Mouse (Mus musculus) embryonic facial prominence, embryonic 14.5 days (tissue): ENCODE results near the gene Pdpk1. TPM values are rescaled to one million over a fixed set of nuclear protein-coding genes. Genes with fewer than 3 reads are reported as not detected.

Source experiments
- ATAC-seq: fragments of 200-750 bp; cut with Nextera tagmentation; 2 replicates; pipeline ENCODE4 v1.8.0; 2017; ENCODE audit warnings: low read depth, moderate number of reproducible peaks, moderate TSS enrichment
- DNase-seq: peaks from one replicate; pipeline ENCODE4 v3.0.0-alpha.2; 2015; ENCODE audit warnings: low spot score
- H3K27ac ChIP-seq: fragments of 300-500 bp; sonication (generic); replicated peaks from 2 replicates; pipeline ENCODE4 v1.5.1; 2014; ENCODE audit warnings: low read depth, mild to moderate bottlenecking, low read length, moderate library complexity
- H3K27me3 ChIP-seq: fragments of 300-500 bp; sonication (generic); replicated peaks from 2 replicates; pipeline ENCODE4 v1.6.1; 2014; ENCODE audit warnings: low read length; ENCODE audit not compliant: control insufficient read depth, insufficient read depth
- H3K36me3 ChIP-seq: fragments of 300-500 bp; sonication (generic); 2 replicates; pipeline ENCODE4 v1.6.1; 2014; ENCODE audit warnings: low read length, mixed read lengths; ENCODE audit not compliant: control insufficient read depth, insufficient read depth
- H3K4me1 ChIP-seq: fragments of 300-500 bp; sonication (generic); 2 replicates; pipeline ENCODE4 v1.6.1; 2014; ENCODE audit warnings: antibody characterized with exemption, low read length; ENCODE audit not compliant: control insufficient read depth, insufficient read depth
- H3K4me2 ChIP-seq: fragments of 300-500 bp; sonication (generic); 2 replicates; pipeline ENCODE4 v1.6.1; 2014; ENCODE audit warnings: low read depth, mild to moderate bottlenecking, low read length, moderate library complexity, mixed read lengths
- H3K4me3 ChIP-seq: fragments of 300-500 bp; sonication (generic); 2 replicates; pipeline ENCODE4 v1.5.1; 2014; ENCODE audit warnings: low read depth, mild to moderate bottlenecking, low read length
- H3K9ac ChIP-seq: fragments of 300-500 bp; sonication (generic); 2 replicates; pipeline ENCODE4 v1.6.1; 2014; ENCODE audit warnings: low read depth, mild to moderate bottlenecking, low read length, moderate library complexity, mixed read lengths
- H3K9me3 ChIP-seq: fragments of 300-500 bp; sonication (generic); 2 replicates; pipeline ENCODE4 v1.6.1; 2016; ENCODE audit warnings: low read length; ENCODE audit not compliant: control insufficient read depth
- WGBS: fragments of 180-500 bp; shearing (Covaris S2); extraction: QIAGEN DNeasy Blood & Tissue Kit; methylation state at CpG from one replicate; pipeline ENCODE4 v1.1.7; 2014; 5-methylcytosine and 5-hydroxymethylcytosine counted together
- polyA plus RNA-seq: library from polyadenylated mRNA; unstranded; fragments of >200 nt; fragmentation: Nextera tagmentation; extraction: Ambion mirVana; gene quantifications from 2 replicates; pipeline ENCODE4 v1.2.1, GENCODE M21; 2014

The Pdpk1 gene
- polyA plus RNA-seq, 1 experiment from 2014 or later: 46.3 TPM

DNA sequence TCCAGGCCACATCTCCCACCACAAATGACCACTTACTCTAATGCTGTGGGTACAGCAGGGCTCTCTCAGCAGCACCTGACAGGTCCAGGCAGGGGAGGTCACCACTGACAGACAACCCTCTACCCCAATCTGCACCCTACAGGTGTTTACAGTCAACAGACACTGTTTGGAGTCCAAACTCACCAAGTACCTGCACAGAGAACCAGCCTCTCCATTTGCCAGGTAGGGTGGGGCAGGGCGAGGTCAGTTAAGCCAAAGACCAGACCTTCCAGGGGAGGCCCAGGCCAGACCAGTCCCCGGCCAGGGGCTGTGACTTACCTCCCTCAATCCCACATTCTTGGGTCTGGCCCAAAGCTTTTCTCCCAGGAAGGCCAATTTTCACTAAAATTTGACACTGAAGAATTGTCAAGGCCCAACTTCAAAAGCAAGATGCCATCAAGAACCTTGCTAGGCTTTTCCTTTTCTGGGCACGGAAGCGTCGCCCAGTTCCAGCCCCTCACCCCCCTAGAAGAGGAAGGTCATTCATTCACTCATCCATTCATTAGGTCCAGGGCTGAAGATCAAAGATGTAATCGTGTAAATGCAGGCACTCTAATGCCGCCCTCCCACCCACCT lies 17.3 kb upstream of the Pdpk1 start:
- 59% methylated on average over 7 of the region's 7 CpGs for WGBS
- H3K36me3 ChIP-seq: peaks cover 22% of the 10 kb centered on the region
- no peaks in the 10 kb centered on the region for H3K27me3 ChIP-seq
- H3K4me3 ChIP-seq: peak overlapping the region; percentile 86
- no peaks in the 10 kb centered on the region for H3K9me3 ChIP-seq
- H3K4me2 ChIP-seq: peak overlapping the region; percentile 85
- ATAC-seq (no peak), DNase-seq (no peak)
- H3K9ac ChIP-seq: peak overlapping the region; percentile 85
- peak overlapping the region; percentile 96; the same call in 1 of the 2 replicates for H3K27ac ChIP-seq
- H3K4me1 ChIP-seq: peaks cover 6% of the 10 kb centered on the region

DNA sequence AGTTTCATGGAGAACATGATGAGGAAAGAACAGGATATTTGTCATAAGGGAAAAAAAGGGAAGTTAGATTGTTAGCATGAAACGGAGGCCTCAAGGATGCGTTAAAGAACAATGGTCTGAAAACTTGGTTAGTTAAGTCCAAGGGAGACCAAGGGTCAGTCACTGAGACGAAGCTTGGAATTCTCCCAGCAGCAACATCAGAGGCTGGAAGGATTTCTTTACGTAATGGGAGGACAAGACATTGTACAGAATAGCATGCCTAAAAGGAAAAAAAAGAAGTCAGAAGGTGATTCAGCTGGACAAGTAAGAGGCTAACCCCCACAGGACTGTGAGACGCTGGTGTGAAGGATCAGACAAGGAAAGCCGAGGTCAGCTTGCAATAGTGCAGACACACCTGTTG lies 16.4 kb upstream of the Pdpk1 start:
- Histone ChIP-seq H3K9ac (no peak overlapping the region), H3K4me2 (peak overlapping the region; percentile 85; the same call in 1 of the 2 replicates), H3K36me3 (peaks cover 22% of the 10 kb centered on the region), H3K27me3 (no peaks in the 10 kb centered on the region), H3K9me3 (no peaks in the 10 kb centered on the region), H3K4me1 (peaks cover 12% of the 10 kb centered on the region), H3K27ac (no peak overlapping the region), H3K4me3 (0 out of 2 replicates have a peak overlapping the region, but pooled peaks have one; percentile 86)
- 86% methylated on average over 6 of the region's 6 CpGs for WGBS
- DNase-seq (no peak), ATAC-seq (no peak)

DNA sequence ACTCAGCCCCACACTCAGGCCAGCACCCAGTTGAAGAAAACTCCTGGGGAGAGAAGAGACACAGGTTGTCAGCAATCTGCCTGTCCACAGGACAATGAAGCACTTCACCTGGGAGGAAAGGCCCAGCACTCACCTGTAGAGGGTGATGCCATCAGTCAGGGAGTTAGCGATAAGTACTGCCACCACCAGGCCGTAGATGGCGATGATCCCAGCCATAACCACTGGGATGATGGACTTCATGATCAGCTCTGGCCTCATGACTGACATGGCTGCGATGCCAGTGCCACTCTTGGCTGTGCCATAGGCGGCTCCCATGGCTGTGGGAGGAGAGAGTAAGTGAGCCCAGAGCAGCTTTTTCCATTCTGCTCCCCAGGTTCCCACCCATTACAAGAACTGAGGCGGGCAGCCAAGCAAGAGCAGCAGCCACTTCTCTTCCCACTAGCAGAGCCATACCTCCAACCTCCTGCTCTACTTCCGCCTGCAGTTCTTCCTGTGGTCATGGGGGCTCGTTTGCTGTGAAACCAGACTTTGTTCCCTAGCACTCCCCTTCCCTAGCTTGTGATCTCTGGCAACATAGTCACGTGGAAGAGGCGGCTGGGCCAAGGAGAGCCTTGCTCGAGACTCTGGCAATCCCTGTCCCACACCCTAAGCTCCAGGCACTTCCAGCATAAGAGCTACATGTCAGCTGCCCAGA lies 14.0 kb upstream of the Pdpk1 start:
- WGBS: 79% methylated on average over 7 of the region's 11 CpGs
- Histone ChIP-seq H3K9ac (no peak overlapping the region), H3K27ac (no peak overlapping the region), H3K4me1 (peaks cover 12% of the 10 kb centered on the region), H3K4me2 (no peak overlapping the region), H3K27me3 (no peaks in the 10 kb centered on the region), H3K4me3 (no peak overlapping the region), H3K9me3 (no peaks in the 10 kb centered on the region), H3K36me3 (peaks cover 22% of the 10 kb centered on the region)
- DNase-seq (no peak), ATAC-seq (no peak)

DNA sequence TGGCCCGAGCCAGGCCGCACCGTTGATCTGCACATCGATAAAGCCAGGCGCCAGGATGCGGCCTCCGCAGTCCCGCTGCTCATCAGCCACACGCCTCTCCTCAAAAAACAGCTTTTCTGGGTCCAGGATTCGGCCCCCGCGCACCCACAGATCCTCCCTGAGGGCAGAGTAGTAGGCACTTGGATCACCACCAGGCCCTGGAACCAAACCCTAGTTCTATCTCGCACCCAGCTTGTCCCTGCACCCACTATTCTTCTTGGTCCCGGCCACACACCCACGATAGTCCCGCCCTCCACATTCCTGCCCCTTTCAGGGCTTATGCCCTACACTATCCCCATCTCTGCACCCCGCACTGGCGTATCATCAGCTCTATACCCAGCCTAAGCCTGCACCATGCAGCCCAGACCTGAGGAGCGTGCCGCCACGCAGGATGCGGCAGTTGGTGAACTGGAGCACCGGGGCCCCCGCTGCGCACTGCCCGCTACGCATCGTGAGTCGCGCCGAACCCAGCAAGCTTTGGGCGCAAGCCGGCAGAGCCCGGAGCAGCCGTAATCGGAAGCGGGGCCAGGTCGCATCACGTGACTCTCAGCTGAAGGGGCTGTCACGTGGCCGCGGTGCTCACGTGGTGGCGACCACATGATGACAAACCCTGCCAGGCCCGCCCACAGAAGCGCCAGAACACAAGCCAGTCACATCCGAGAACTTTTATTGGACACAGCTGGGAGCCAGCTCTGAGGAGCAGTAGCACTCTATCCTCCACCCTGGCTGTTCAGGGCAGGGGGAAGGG lies 12.6 kb upstream of the Pdpk1 start, which contains the start of gene Amdhd2:
Gene Amdhd2 (minus strand): TSS at position 591 of the 787 bp plus-strand sequence.
- DNase-seq: peak; percentile 97
- Histone ChIP-seq H3K27me3 (no peaks in the 10 kb centered on the region), H3K4me1 (peaks cover 12% of the 10 kb centered on the region), H3K9ac (peak within 1 kb of the TSS; percentile 75), H3K4me2 (peak within 1 kb of the TSS; percentile 95), H3K36me3 (peaks cover 22% of the 10 kb centered on the region), H3K9me3 (no peaks in the 10 kb centered on the region), H3K4me3 (peak within 1 kb of the TSS; percentile 76), H3K27ac (peak within 1 kb of the TSS; percentile 79)
- 2% methylated on average over 46 of the region's 47 CpGs for WGBS
- peak; percentile 91 for ATAC-seq

DNA sequence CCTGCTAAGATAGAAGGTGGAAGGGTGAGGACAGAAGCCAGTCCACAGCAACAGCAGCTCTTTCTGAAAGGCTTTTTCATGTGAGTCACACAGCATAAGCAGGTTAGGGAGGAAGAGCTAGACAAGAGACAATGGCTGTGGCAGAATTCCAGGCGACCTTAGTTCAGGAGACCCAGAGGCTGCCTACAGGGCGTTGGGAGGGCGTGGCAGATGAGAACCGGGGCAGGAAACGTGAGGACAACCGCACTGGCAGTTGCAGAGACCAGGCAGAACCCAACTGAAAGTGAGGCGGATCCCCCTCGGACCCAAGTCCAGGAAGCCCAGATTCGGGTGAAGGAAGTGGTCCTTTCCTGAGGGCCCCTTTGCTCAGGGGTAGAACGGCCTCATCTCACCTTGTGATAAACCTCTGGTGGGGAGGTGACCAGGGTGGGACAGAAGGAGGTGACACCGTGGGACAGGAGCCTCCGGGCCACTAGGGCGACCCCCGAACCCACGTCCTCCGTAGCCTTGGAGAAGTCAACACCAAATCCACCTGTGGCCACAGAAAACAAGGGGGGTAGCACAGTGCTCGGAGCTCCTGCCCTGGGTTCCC lies 12.0 kb upstream of the Pdpk1 start:
- DNase-seq (no peak), ATAC-seq (no peak)
- H3K27ac ChIP-seq: peak overlapping the region; percentile 79; the same call in 1 of the 2 replicates
- WGBS: 29% methylated on average over 16 of the region's 17 CpGs
- H3K9me3 ChIP-seq: no peaks in the 10 kb centered on the region
- peaks cover 26% of the 10 kb centered on the region for H3K36me3 ChIP-seq
- peak overlapping the region; percentile 76 for H3K4me3 ChIP-seq
- H3K4me1 ChIP-seq: peaks cover 6% of the 10 kb centered on the region
- H3K4me2 ChIP-seq: peak overlapping the region; percentile 95
- H3K9ac ChIP-seq: peak overlapping the region; percentile 75
- H3K27me3 ChIP-seq: no peaks in the 10 kb centered on the region

DNA sequence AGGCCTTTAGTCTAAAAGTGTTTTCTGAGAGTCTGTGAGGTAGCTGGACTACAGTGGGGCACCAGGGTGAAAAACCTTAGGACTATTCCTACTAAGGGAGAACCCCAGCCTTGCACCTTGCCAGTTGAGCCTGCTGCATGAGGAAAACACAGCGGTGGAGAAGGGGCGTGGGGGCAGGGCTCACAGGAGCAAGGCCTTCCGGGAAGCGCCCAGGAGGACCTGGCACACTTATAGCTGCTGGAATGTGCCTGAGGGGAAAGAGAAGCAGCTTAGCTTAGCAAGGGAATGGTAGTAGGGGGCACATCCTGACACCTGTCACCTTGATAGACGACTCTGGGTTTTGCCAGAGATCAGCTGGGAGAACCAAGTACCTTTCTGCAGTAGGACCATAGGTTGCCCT lies 10.7 kb upstream of the Pdpk1 start:
- Histone ChIP-seq H3K27me3 (no peaks in the 10 kb centered on the region), H3K9me3 (no peaks in the 10 kb centered on the region), H3K9ac (no peak overlapping the region), H3K27ac (no peak overlapping the region), H3K4me2 (no peak overlapping the region), H3K4me1 (peaks cover 6% of the 10 kb centered on the region), H3K36me3 (peaks cover 26% of the 10 kb centered on the region), H3K4me3 (no peak overlapping the region)
- WGBS: 76% methylated on average over 5 of the region's 5 CpGs
- DNase-seq (no peak), ATAC-seq (no peak)

DNA sequence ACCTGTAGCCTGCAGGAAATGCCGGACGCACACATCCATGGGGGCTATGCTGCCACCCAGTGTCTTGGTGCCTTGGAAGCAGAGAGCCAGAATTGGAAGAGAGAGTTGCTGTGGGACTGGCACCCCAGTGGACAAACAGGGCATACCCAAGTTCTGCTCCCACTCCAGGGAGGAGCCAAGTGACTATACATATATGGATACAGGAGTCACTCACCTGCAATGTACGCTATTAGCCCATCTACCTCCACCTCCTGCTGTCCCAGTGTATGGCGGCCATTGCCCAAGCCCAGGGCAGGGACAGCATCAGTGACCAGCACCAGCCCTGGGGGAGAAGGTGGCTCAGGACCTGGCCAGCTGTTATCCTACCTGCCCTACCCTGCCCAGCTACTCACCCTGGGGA lies 6.8 kb upstream of the Pdpk1 start:
- Histone ChIP-seq H3K27ac (no peak overlapping the region), H3K36me3 (peaks cover 36% of the 10 kb centered on the region; the same call in 1 of the 2 replicates), H3K4me2 (no peak overlapping the region), H3K9me3 (no peaks in the 10 kb centered on the region), H3K4me1 (peaks cover 2% of the 10 kb centered on the region), H3K27me3 (no peaks in the 10 kb centered on the region), H3K9ac (no peak overlapping the region), H3K4me3 (no peak overlapping the region)
- WGBS: 92% methylated on average over 4 of the region's 4 CpGs
- ATAC-seq (no peak), DNase-seq (no peak)

DNA sequence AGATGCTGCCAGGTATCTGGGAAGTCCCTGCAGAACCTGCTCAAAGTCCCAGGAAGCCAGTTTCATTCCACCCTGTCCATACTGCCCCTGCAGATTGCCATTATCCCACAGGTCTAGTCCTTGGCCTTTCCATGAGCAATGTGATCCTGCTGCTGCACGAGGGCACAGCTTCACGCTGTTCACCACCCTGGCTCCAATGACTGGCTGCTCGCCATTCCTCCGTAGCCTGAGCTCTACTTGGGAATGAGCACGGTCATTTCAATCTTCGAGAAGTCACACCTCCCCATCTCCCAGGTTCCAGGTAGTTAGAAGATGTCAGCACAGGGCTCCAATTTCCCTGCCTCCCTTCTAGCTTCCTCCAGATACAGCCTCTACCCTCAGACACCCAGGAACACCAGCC lies 6.4 kb upstream of the Pdpk1 start:
- Histone ChIP-seq H3K9me3 (no peaks in the 10 kb centered on the region), H3K4me2 (no peak overlapping the region), H3K4me1 (peaks cover 3% of the 10 kb centered on the region; the same call in 1 of the 2 replicates), H3K9ac (no peak overlapping the region), H3K27ac (no peak overlapping the region), H3K4me3 (no peak overlapping the region), H3K36me3 (peaks cover 36% of the 10 kb centered on the region; the same call in 1 of the 2 replicates), H3K27me3 (no peaks in the 10 kb centered on the region)
- ATAC-seq: no peak
- DNase-seq: no peak
- WGBS: 91% methylated on average over 6 of the region's 6 CpGs
